Mouse (Mus musculus): ENCODE data around the gene Ssu2. TPM values are rescaled to one million over a fixed set of nuclear protein-coding genes. Genes with fewer than 3 reads are reported as not detected.
A peak's percentile ranks its signal among the peaks of the same experiment; 100 is the strongest.

Ssu2 gene
- total RNA-seq, 2 experiments from 2014 or later: 0.27 TPM; not detected in 1

DNA sequence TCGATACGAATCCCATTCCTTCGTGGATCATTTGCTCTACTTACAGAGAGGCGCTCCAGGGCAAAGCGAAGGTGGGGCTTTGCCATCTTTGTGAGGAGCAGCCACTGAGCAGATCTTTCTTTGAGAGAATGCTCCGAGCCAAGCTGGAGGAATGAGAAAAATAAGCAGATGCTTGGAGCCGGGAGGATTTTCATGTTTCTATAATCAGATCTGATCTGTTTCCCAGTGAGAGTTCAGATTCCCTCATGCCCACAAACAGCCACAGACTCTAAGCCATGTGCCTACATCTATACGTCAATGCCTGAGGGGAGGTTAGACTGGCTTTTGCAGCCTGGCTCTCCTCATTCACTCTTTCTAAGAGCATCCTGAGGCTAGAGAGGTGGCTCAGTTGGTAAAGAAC, 27.1 kb downstream of the Ssu2 start:
- DNase-seq (ENCODE audit: low spot score in 2 of 2): peak; percentile 21 to 23
- intact Hi-C loops (cut with DNase I): no loop called here

DNA sequence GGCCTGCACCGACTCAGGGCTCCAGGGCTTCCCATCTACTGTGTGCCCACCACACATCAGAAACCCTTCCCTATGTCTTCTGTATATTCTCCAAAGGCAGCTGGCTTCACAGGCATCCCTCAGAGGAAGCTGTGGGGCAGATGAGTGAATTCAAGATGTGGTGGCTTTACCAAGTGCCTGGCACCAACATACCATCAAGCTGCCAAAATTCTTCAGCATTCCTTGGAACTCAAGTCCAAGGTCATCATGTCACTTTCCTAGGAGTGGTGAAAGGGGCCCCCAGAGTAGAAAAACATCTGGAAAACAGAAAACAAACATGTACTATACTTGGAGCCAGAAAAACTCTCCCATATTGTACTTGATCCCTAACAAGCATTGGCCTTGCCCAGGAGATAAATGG, 28.5 kb downstream of the Ssu2 start:
- no peak for DNase-seq (ENCODE audit: low spot score in 2 of 2)
- intact Hi-C loops (cut with DNase I): no loop called here

DNA sequence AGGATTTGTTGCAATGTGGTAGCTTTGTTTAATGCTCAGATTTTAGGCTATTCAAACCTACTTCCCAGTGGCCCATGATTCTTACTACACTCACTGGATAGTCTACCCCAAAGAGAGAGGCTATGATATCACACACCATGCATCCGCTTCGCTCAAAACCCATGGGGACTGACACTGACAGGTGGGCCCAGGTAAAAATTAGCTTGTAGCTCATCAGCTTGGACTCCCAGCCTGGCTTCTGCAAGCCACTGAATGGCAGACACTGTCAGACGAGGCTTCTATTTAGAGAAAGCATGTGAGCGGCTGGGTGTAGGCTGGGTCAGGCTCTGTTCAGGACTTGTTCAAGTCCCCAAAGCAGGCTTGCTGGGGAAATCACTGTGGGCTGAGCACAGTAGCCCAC, 37.4 kb downstream of the Ssu2 start:
- intact Hi-C loops (cut with DNase I): no loop called here
- DNase-seq (ENCODE audit: low spot score in 2 of 2): no peak

DNA sequence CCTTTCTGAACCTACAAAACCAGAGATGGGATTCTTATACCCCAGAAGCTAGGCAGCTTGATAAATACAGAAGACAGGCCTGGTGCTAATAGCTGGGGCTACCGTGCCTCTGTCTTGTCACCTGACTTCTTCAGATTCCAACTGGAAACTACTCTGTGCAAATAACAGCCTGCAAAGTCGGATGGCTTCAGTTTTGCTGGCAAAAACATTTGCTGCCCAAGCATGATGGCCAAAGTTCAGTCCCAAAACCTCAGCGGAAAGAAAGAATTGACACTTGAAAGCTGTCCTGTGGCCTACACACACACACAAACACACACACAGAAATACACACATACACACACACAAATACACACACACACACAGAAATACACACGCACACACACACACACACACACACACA, 48.8 kb downstream of the Ssu2 start:
- DNase-seq (ENCODE audit: low spot score in 2 of 2): no peak
- intact Hi-C loops (cut with DNase I): no loop called here

DNA sequence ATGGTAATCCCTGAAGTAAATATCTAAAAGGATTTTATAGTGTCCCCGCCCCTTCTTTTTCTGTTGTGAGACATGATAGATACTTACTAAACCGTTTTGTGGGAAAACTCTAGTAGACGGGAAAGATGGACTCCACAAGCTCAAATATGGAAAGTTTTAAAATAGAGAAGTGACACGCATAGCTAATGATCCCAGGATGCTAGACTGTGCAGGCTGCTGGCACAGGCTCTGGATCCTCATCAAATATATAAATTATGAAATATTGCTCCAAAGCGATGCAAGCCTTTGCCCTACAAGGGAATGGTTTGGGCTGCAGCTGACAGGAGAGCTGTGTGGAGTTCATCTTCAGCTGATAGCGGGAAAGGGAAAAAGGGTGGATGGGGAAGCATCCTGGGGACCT, 50.2 kb downstream of the Ssu2 start:
- intact Hi-C loops (cut with DNase I): no loop called here
- DNase-seq (ENCODE audit: low spot score in 2 of 2): no peak

DNA sequence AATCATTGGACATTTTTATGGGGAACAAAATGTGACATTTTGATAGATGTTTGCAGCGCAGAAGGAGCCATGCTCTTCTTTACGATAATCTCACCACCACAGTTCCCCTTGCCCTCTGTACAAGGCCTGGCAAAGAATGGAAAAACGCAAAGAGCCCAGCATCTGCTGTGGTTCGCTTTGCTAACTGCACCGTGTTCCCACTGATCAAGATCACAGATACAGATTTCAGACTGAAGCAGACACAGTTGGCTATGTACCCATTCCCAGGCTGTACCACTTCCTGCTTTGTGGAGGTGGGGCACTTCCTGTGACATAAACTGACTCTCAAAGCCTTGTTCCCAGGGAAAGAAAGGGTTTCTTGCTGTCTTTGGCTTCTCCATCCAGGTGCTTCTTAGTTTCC, 53.9 kb downstream of the Ssu2 start:
- intact Hi-C loops (cut with DNase I): no loop called here

DNA sequence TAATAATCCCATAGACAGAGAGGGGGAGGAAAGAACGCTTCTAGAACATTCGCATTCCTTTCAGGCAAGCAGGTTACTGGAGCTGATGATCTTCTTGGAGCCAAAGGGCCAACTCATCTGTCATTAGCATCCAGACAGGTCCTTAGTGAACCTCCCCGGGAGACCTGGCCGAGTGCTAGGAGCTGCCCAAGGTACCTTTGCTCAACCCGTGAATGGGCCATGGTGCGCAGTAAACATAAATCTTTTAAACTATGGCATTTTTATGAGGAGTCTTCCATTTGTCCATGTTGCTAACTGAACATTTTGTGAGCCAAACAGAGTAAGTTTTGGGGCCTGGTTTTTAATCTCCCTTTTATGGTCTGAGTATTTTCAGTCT, 56.6 kb downstream of the Ssu2 start:
- intact Hi-C loops (cut with DNase I): no loop called here
- DNase-seq (ENCODE audit: low spot score in 2 of 2): no peak

More for the DNA sequence above, 53.9 kb downstream of the Ssu2 start:
- DNase-seq (ENCODE audit: low spot score in 2 of 2): no peak

DNA sequence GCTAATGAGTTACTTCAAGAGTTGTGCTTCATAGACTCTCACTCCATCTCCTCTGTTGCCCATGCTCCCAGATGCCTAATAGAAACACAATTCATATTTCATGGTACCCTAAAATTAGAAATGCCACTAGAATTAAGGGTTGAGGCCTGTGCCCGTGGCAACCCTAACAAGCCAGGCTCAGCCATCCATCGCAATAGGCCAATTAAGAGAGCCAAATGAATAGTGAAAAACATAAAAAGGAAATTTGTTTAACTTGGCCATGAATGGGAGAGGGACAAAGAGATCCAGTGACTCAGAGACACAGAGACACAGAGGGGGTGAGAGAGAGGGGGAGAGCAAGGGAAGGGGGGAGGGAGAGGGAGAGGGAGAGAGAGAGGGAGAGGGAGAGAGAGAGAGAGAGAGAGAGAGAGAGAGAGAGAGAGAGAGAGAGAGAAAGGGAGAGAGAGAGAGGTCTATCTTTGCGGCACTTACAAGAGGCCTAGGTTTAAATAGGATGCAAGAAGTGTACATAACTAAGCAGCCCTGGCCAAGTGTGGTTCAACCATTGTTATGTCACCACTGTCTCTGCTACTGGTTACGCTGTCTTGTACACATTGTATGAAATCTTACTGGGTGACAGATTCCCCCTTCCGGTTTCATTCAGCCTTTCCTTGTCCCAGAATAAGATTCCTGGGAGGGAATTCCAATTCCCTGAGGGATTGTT, 57.2 kb downstream of the Ssu2 start:
- no peak for DNase-seq (ENCODE audit: low spot score in 2 of 2)
- intact Hi-C loops (cut with DNase I): no loop called here

DNA sequence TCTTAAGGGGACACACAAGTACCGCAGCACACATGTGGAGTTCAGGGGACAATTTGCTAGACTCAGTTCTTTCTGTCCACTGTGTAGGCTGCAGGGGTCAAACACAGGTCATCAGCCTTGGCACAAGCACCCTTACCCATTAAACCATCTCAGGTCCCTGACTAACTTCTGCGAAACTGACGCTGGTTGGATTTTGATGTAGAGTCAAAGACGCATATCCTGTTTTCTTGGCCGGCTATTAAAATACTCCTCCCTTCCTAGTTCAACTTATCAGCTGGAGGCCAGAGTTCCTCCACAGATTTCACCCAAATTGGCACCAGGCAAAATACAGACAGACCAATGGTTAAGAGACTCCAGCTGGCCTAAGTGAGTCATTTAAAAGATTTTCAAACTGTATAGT, 60.0 kb downstream of the Ssu2 start:
- intact Hi-C loops (cut with DNase I): no loop called here
- no peak for DNase-seq (ENCODE audit: low spot score in 2 of 2)

DNA sequence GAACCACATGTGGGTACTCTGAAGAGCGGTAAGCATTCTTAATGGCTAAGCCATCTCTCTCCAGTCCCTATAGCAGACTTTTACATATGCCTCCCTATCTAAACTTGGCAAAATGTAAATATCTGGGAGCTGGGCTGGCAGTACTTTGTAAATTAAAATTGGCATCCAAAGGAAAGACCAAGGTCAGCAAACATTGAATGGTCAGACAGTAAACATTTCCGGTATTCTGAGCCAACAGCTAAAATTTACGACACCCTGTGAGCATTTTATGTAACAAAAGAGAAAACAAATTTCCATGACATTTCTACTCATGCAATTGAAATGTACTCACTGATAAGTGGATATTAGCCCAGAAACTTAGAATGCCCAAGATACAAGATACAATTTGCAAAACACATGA, 62.6 kb downstream of the Ssu2 start:
- DNase-seq (ENCODE audit: low spot score in 2 of 2): no peak
- intact Hi-C loops (cut with DNase I): no loop called here

DNA sequence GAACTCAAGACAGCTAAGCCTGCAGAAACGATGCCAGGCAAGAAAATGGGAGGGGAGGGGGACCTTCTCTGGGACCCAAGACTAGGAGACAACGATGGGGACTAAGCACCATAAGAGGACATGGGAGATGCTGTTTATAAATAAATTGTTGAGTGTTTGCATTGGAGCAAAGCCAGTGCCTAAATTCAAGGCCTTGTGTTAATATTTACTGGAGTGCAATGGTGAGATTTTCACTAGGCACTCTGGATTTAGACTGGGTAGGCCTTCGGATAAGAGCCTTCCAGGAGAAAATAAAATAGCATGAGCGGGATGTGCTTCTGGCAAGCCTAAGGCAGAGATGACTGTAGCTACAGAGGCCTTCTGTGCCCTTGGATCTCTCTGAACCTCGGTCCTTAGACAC, 64.9 kb downstream of the Ssu2 start:
- DNase-seq (ENCODE audit: low spot score in 2 of 2): no peak
- intact Hi-C loops (cut with DNase I): no loop called here

DNA sequence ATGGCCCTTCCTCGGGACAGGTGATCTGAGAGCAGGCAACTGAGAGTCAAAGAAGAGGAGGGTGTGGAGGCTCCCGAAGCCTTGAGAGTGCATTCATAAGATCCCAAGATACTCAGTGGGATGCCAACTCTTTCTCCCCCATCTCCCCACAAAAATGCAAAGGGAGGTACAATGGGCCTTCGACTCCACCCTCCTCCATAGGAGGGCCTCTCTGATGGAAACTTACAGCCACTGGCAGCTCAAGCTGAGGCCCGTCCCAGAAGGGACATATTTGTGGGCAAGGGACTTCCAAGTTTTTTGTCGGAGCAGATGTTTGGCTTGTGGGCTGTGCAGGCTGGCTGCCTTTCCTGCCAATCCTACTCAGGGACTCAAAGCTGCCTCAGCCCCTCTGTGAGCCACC, 67.1 kb downstream of the Ssu2 start:
- intact Hi-C loops (cut with DNase I): no loop called here
- DNase-seq (ENCODE audit: low spot score in 2 of 2): peak in 1 of 2 experiments; percentile 13

DNA sequence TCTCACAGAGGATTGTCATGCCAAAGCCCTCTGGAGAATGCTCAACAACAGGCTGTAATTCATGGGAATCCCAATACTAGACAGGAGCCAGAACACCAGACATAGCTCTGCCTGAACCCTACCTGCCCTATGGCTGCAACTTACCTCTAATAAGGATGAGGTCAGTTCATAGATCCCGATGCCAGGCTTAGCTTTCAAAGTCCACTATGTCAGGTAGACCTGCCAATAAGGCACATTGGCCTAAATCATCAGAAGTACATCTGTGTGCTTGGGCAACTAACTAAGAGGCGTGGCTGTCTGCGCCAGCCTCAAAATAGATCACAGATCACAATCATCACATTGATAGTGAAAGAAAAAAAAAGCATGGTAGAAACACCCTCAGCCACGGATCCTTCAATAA, 68.4 kb downstream of the Ssu2 start:
- DNase-seq (ENCODE audit: low spot score in 2 of 2): no peak
- intact Hi-C loops (cut with DNase I): no loop called here

DNA sequence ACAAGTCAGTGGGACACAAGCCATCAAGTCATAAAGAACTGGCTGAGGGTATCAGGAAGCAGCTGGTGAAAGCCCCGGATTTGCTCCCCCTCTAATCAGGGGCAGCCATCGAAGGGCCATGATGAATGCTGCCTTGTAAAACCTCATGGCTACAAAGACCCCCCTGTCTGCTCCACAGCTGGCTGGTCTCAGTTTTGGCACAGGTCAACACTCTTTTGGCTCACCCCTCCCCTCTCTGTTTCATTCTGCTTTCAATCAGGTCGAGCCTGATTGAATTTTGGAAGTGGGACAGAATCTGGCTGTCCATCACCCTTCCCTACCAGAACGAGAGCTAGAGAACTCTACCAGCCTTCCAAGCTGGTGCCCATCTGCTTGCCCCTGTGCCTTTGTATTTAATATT, 76.4 kb downstream of the Ssu2 start:
- no peak for DNase-seq (ENCODE audit: low spot score in 2 of 2)
- intact Hi-C loops (cut with DNase I): no loop called here

DNA sequence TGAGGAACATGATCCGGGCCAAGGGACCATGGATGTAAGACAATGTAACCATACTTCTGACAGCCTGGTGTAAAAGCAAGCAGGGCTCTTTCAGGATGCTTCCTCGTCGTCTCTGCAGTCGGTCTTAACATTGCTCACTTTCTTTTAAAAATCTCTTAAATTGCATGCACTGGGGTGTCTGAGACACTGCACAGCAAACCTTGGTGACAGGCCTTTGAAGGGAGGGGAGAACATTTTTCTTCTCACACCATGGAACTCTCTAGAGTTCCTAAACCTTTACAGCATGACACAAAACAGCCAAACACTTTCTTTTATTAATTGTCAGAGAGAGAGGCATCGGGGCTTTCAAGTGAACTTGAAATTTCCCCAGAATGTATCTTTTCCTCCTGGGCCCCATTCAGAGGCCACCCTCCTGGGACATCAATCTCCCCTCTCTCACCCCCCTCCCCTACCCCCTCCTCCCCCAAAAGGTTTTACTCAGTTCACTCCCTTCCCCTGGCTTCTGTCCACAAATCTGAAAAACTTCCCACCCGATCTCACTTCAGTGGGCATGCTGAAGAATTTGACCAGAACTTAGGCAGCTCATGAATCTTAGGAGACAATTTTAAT, 78.4 kb downstream of the Ssu2 start:
- intact Hi-C loops (cut with DNase I): no loop called here
- DNase-seq (ENCODE audit: low spot score in 2 of 2): no peak

Other genes starting within 250 kb of the Ssu2 start
- gene Lmcd1, start 114.3 kb downstream of the Ssu2 start, total RNA-seq (2021): 10 to 100 TPM in 1 of 2 experiments, 1 to 10 TPM in 1; 9.4 to 11.6 TPM
- gene Cav3, start 71.5 kb upstream of the Ssu2 start, total RNA-seq (2021): not detected
- gene Oxtr, start 101.9 kb upstream of the Ssu2 start, total RNA-seq (2021): 1 to 10 TPM; 5.2 to 8.0 TPM